Mouse (Mus musculus) stomach, embryonic 16.5 days (tissue): ENCODE results near the gene Tgfbi. TPM values are rescaled to one million over a fixed set of nuclear protein-coding genes. Genes with fewer than 3 reads are reported as not detected.
A peak's percentile ranks its signal among the peaks of the same experiment; 100 is the strongest.

Experiments
- ATAC-seq: fragments of 200-750 bp; cut with Nextera tagmentation; 2 replicates; pipeline ENCODE4 v1.8.0; 2017; ENCODE audit warnings: moderate number of reproducible peaks, moderate TSS enrichment; ENCODE audit not compliant: insufficient read depth, low FRiP score
- H3K27ac ChIP-seq: fragments of 300-500 bp; sonication (generic); 2 replicates; pipeline ENCODE4 v1.5.1; 2014; ENCODE audit warnings: low read length
- H3K27me3 ChIP-seq: fragments of 300-500 bp; sonication (generic); 2 replicates; pipeline ENCODE4 v1.6.1; 2014; ENCODE audit warnings: low read length, control low read depth, mixed read lengths; ENCODE audit not compliant: control insufficient read depth, insufficient read depth
- H3K36me3 ChIP-seq: fragments of 300-500 bp; sonication (generic); 2 replicates; pipeline ENCODE4 v1.6.1; 2014; ENCODE audit warnings: low read length; ENCODE audit not compliant: control insufficient read depth, insufficient read depth
- H3K4me1 ChIP-seq: fragments of 300-500 bp; sonication (generic); 2 replicates; pipeline ENCODE4 v1.6.1; 2014; ENCODE audit warnings: low read length, control low read depth, mixed read lengths; ENCODE audit not compliant: control insufficient read depth, insufficient read depth
- H3K4me2 ChIP-seq: fragments of 300-500 bp; sonication (generic); 2 replicates; pipeline ENCODE4 v1.6.1; 2014; ENCODE audit warnings: low read depth, low read length, mixed read lengths
- H3K4me3 ChIP-seq: fragments of 300-500 bp; sonication (generic); replicated peaks from 2 replicates; pipeline ENCODE4 v1.5.1; 2014; ENCODE audit warnings: mild to moderate bottlenecking, low read length
- H3K9ac ChIP-seq: fragments of 300-500 bp; sonication (generic); 2 replicates; pipeline ENCODE4 v1.6.1; 2014; ENCODE audit warnings: low read length
- H3K9me3 ChIP-seq: fragments of 300-500 bp; sonication (generic); replicated peaks from 2 replicates; pipeline ENCODE4 v1.6.1; 2016; ENCODE audit warnings: low read length, control low read depth; ENCODE audit not compliant: control insufficient read depth
- WGBS: fragments of 180-500 bp; shearing (Covaris S2); extraction: QIAGEN DNeasy Blood & Tissue Kit; methylation state at CpG from one replicate; pipeline ENCODE4 v1.1.7; 2014; 5-methylcytosine and 5-hydroxymethylcytosine counted together
- polyA plus RNA-seq: library from polyadenylated mRNA; unstranded; fragments of >200 nt; fragmentation: Nextera tagmentation; extraction: Ambion mirVana; gene quantifications from 2 replicates; pipeline ENCODE4 v1.2.1, GENCODE M21; 2015

The Tgfbi gene
- polyA plus RNA-seq, 1 experiment from 2014 or later = 180 TPM

GRCm38 (mm10) chr13:56606724-56607123 is 2.6 kb upstream of the Tgfbi start:
- H3K27me3 ChIP-seq = 0 out of 2 replicates have a peak, but pooled peaks cover 3% of the 10 kb centered on the region
- H3K27ac ChIP-seq = peak overlapping the region; percentile 85
- no peak overlapping the region for H3K4me3 ChIP-seq
- no peaks in the 10 kb centered on the region for H3K36me3 ChIP-seq
- H3K4me2 ChIP-seq = no peak overlapping the region
- ATAC-seq = no peak
- peak overlapping the region; percentile 50; the same call in 1 of the 2 replicates for H3K9ac ChIP-seq
- no peaks in the 10 kb centered on the region for H3K9me3 ChIP-seq
- peaks cover 38% of the 10 kb centered on the region for H3K4me1 ChIP-seq
- WGBS = 46% methylated on average over 11 of the region's 11 CpGs

GRCm38 (mm10) chr13:56607225-56607624 is 2.1 kb upstream of the Tgfbi start:
- Histone ChIP-seq H3K4me3 (no peak overlapping the region), H3K4me1 (peaks cover 40% of the 10 kb centered on the region), H3K9ac (0 out of 2 replicates have a peak overlapping the region, but pooled peaks have one; percentile 17), H3K27ac (peak overlapping the region; percentile 85), H3K36me3 (no peaks in the 10 kb centered on the region), H3K27me3 (0 out of 2 replicates have a peak, but pooled peaks cover 3% of the 10 kb centered on the region), H3K4me2 (0 out of 2 replicates have a peak overlapping the region, but pooled peaks have one; percentile 4), H3K9me3 (no peaks in the 10 kb centered on the region)
- WGBS = 22% methylated on average over 7 of the region's 7 CpGs
- ATAC-seq = no peak

- Histone ChIP-seq H3K4me3 (no peak overlapping the region), H3K4me2 (no peak overlapping the region), H3K36me3 (no peaks in the 10 kb centered on the region), H3K27me3 (0 out of 2 replicates have a peak, but pooled peaks cover 3% of the 10 kb centered on the region), H3K4me1 (peaks cover 47% of the 10 kb centered on the region), H3K9ac (no peak overlapping the region), H3K9me3 (no peaks in the 10 kb centered on the region), H3K27ac (peak overlapping the region; percentile 85)
- ATAC-seq = no peak
- 64% methylated on average over 4 of the region's 4 CpGs for WGBS
Observed at GRCm38 (mm10) chr13:56607846-56608245, 1.5 kb upstream of the Tgfbi start.

- Histone ChIP-seq H3K27me3 (0 out of 2 replicates have a peak, but pooled peaks cover 3% of the 10 kb centered on the region), H3K9me3 (no peaks in the 10 kb centered on the region), H3K9ac (peak overlapping the region; percentile 91), H3K4me3 (peak overlapping the region; percentile 69), H3K36me3 (no peaks in the 10 kb centered on the region), H3K4me2 (peak overlapping the region; percentile 99), H3K27ac (peak overlapping the region; percentile 74), H3K4me1 (peaks cover 70% of the 10 kb centered on the region)
- 50% methylated on average over 4 of the region's 4 CpGs for WGBS
- no peak for ATAC-seq
Observed at GRCm38 (mm10) chr13:56611129-56611528, 1.8 kb downstream of the Tgfbi start.

- Histone ChIP-seq H3K9ac (peak overlapping the region; percentile 91), H3K27ac (peak overlapping the region; percentile 74), H3K4me2 (peak overlapping the region; percentile 99), H3K4me1 (peaks cover 70% of the 10 kb centered on the region), H3K36me3 (no peaks in the 10 kb centered on the region), H3K4me3 (peak overlapping the region; percentile 69), H3K27me3 (0 out of 2 replicates have a peak, but pooled peaks cover 3% of the 10 kb centered on the region), H3K9me3 (no peaks in the 10 kb centered on the region)
- WGBS = 30% methylated on average over 3 of the region's 3 CpGs
- no peak for ATAC-seq
Observed at GRCm38 (mm10) chr13:56611741-56612140, 2.4 kb downstream of the Tgfbi start.

- Histone ChIP-seq H3K27ac (peak overlapping the region; percentile 74), H3K36me3 (no peaks in the 10 kb centered on the region), H3K9me3 (no peaks in the 10 kb centered on the region), H3K4me1 (peaks cover 64% of the 10 kb centered on the region), H3K27me3 (0 out of 2 replicates have a peak, but pooled peaks cover 3% of the 10 kb centered on the region), H3K4me3 (peak overlapping the region; percentile 69), H3K9ac (peak overlapping the region; percentile 91; the same call in 1 of the 2 replicates), H3K4me2 (peak overlapping the region; percentile 99)
- WGBS = 20% methylated on average over 10 of the region's 10 CpGs
- no peak for ATAC-seq
Observed at GRCm38 (mm10) chr13:56612331-56612730, 3.0 kb downstream of the Tgfbi start.

GRCm38 (mm10) chr13:56613366-56613998 is 4.2 kb downstream of the Tgfbi start:
- Histone ChIP-seq H3K27me3 (0 out of 2 replicates have a peak, but pooled peaks cover 3% of the 10 kb centered on the region), H3K4me1 (peaks cover 58% of the 10 kb centered on the region), H3K27ac (peak overlapping the region; percentile 43), H3K4me3 (no peak overlapping the region), H3K9ac (peak overlapping the region; percentile 29; the same call in 1 of the 2 replicates), H3K4me2 (0 out of 2 replicates have a peak overlapping the region, but pooled peaks have one; percentile 99), H3K36me3 (no peaks in the 10 kb centered on the region), H3K9me3 (no peaks in the 10 kb centered on the region)
- WGBS = 42% methylated on average over 9 of the region's 9 CpGs
- peak; percentile 56; the same call in 1 of the 2 replicates for ATAC-seq

- WGBS = 50% methylated on average over 3 of the region's 3 CpGs
- Histone ChIP-seq H3K9me3 (no peaks in the 10 kb centered on the region), H3K4me3 (no peak overlapping the region), H3K36me3 (no peaks in the 10 kb centered on the region), H3K9ac (no peak overlapping the region), H3K27me3 (0 out of 2 replicates have a peak, but pooled peaks cover 3% of the 10 kb centered on the region), H3K27ac (no peak overlapping the region), H3K4me1 (peaks cover 48% of the 10 kb centered on the region), H3K4me2 (no peak overlapping the region)
- ATAC-seq = no peak
Observed at GRCm38 (mm10) chr13:56614768-56615167, 5.4 kb downstream of the Tgfbi start.

- ATAC-seq = no peak
- Histone ChIP-seq H3K36me3 (no peaks in the 10 kb centered on the region), H3K4me1 (peaks cover 46% of the 10 kb centered on the region), H3K9me3 (no peaks in the 10 kb centered on the region), H3K27ac (no peak overlapping the region), H3K4me2 (no peak overlapping the region), H3K4me3 (no peak overlapping the region), H3K27me3 (0 out of 2 replicates have a peak, but pooled peaks cover 3% of the 10 kb centered on the region), H3K9ac (no peak overlapping the region)
- WGBS = 81% methylated on average over 10 of the region's 10 CpGs
Observed at GRCm38 (mm10) chr13:56615223-56615622, 5.9 kb downstream of the Tgfbi start.
